Mouse (Mus musculus) ES-Bruce4 (cell line): ENCODE results near the gene Tspan2.

Source experiments
- CTCF ChIP-seq: IDR thresholded peaks from one replicate; pipeline ENCODE4 v1.8.1; 2011; ENCODE audit warnings: low read depth, low read length
- EP300 ChIP-seq: IDR thresholded peaks from 2 replicates; pipeline ENCODE4 v1.6.1; 2011; ENCODE audit warnings: low read depth, low read length; ENCODE audit not compliant: insufficient read depth
- POLR2A ChIP-seq: IDR thresholded peaks from one replicate; pipeline ENCODE4 v1.8.1; 2011; ENCODE audit warnings: low read length; ENCODE audit not compliant: insufficient read depth

GRCm38 (mm10) chr3:102764850-102765249 is 30.5 kb downstream of the Tspan2 start:
- TF ChIP-seq CTCF (no peak), POLR2A (no peak), EP300 (no peak)
